Mouse (Mus musculus): ENCODE measurements around the gene Kif1b. TPM values are rescaled to one million over a fixed set of nuclear protein-coding genes. Genes with fewer than 3 reads are reported as not detected.
"Not testable (repeated sequence)": the region's sequence is repeated elsewhere in the genome, so short reads cannot be mapped to it uniquely, and the experiment has no call there.

The Kif1b gene
- polyA plus RNA-seq, 1 experiment from 2014 or later: 90.9 TPM

DNA sequence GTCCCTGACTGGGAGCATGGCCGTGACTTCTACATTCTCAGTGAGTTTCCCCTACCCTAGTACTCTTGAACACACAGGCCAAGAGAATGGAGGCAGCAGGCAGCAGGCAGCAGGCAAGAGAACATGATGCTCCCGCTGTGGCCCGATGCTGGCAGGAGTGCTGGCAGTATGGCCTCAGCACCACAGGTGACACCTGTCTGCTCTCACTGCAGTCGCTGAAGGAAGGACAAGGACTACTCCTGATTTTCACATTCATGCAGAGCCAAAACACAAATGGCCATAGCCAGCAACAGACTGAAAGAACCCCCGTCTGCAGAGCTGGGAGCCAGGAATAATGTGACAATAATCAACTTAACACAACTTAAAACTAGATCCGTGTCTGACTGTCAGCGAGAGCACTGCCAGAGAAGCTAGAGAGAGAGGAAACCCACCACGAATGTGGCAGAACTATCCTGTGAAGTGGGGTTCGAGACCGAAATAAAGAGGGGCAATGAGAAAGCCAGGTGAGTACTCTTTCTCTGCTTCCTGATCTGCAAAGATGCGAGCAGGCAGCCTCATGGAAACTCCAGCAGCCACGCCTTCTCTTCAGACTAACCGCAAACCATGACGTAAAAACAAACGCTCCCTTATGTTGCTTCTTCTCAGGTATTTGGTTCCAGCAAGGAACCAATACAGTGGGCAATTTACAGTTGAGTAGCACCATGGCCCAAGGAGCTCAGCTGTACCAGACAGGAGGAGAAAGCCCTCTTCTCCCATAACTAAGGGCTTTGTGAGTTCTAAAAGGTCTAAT is 50.8 kb downstream of the Kif1b start:
- 86% methylated on average over 15 of the region's 15 CpGs for WGBS
- H3K4me1 ChIP-seq (replicated peaks): peaks cover 27% of the 10 kb centered on the region
- H3K27me3 ChIP-seq (ENCODE audit: insufficient read depth, poor library complexity, severe bottlenecking): no peaks in the 10 kb centered on the region
- peaks cover 76% of the 10 kb centered on the region for H3K36me3 ChIP-seq
- no peak for DNase-seq (ENCODE audit: low spot score)
- peak overlapping the region; percentile 88 for H3K27ac ChIP-seq
- no peak overlapping the region for H3K4me3 ChIP-seq
- no peaks in the 10 kb centered on the region for H3K9me3 ChIP-seq

DNA sequence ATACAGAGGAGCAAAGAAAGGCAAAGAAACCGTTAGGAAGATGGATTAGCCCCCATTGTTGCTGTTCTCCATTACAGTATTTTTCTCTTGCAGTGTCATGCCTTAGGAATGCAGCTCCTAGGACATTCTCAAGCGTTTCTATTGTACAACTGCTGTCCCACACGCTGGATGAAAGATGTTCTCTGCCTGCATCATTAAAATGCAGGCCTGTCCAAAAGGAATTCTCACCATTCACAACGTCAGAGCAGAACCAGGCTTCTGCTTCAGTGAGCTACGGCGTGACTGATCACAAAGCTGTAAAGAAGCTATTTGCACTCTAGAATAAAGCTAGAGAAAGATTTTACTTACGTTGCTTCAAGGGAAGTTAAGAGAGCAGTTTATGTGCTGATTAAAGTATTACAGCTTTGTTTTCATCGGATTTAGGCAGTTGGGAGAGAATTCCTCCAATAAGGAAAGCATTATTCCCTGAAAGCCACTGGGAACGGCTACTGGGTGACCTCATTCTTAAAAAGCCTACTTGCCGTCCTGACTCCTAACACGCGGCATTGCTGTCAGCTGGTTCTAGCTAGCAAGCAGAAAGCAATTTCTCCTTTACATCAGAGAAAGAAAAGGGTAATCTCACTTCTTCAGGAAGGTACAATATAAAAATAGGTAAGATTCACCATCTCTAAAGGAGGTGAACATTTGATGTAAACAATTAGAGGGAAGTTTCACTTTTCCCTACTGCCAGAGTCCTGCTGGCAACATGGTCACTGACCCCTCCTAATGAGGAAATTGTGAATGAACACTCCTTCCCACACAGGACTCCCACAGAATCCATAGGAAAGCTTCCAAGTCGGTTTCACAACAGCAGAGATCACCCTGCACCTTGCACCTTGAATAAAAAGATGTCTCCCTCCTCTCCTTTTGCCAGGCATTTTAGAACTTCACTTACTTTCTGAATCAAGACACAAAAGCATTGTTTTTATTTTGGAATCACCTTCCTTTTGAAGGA is 51.9 kb downstream of the Kif1b start:
- Histone ChIP-seq H3K4me1 (replicated peaks) (peaks cover 27% of the 10 kb centered on the region), H3K27ac (peak overlapping the region; percentile 88), H3K36me3 (peaks cover 76% of the 10 kb centered on the region), H3K9me3 (no peaks in the 10 kb centered on the region), H3K27me3 (ENCODE audit: insufficient read depth, poor library complexity, severe bottlenecking) (no peaks in the 10 kb centered on the region), H3K4me3 (peak overlapping the region; percentile 30)
- WGBS: 34% methylated on average over 13 of the region's 13 CpGs
- peak; percentile 38 for DNase-seq (ENCODE audit: low spot score)

DNA sequence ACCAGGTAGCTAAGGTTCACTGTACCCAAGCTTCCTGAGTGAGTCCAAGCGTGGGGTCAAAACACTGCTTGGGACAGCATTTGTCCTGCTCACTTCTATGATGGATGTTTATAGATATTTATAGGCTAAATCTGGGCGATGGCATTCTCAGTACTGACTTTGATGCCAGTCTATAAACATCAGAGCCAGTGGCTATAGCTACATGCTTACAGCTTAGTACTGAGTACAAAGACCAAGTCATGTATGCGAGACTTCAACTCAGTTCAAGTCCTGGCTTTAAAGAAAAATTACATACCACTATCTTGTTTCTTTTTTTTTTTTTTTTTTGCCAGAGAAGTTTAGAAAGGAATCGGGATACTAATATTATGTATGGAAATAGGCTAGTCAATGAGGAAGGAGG is 52.7 kb downstream of the Kif1b start:
- Histone ChIP-seq H3K4me3 (no peak overlapping the region), H3K36me3 (peaks cover 78% of the 10 kb centered on the region)

DNA sequence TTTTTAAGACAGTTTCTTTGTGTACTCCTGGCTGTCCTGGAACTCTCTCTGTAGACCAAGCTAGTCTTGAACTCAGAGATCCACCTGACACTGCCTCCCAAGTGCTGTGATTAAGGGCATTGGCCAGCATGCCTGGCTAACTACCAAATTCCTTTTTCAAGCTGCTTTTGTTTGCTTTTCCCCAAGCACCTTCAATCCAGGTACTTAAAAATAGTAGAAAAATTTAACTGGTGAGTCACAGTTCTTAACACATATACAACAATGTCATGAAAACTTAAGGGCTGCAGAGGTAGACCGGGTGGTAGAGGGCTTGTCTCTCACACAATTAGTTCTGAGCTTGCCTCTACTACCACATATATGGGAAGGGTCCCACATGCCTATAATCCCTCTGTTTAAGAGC is 58.2 kb downstream of the Kif1b start:
- Histone ChIP-seq H3K4me3 (no peak overlapping the region), H3K4me1 (replicated peaks) (peaks cover 28% of the 10 kb centered on the region), H3K27me3 (ENCODE audit: insufficient read depth, poor library complexity, severe bottlenecking) (no peaks in the 10 kb centered on the region), H3K36me3 (peaks cover 88% of the 10 kb centered on the region), H3K27ac (0 out of 2 replicates have a peak overlapping the region, but pooled peaks have one; percentile 20), H3K9me3 (no peaks in the 10 kb centered on the region)
- no peak for DNase-seq (ENCODE audit: low spot score)
- 97% methylated on average over 1 of the region's 1 CpGs for WGBS

More for the DNA sequence above, 52.7 kb downstream of the Kif1b start:
- peak overlapping the region; percentile 88 for H3K27ac ChIP-seq
- DNase-seq (ENCODE audit: low spot score): no peak
- H3K4me1 ChIP-seq (replicated peaks): peaks cover 27% of the 10 kb centered on the region
- H3K27me3 ChIP-seq (ENCODE audit: insufficient read depth, poor library complexity, severe bottlenecking): no peaks in the 10 kb centered on the region
- 66% methylated on average over 4 of the region's 4 CpGs for WGBS
- no peaks in the 10 kb centered on the region for H3K9me3 ChIP-seq

DNA sequence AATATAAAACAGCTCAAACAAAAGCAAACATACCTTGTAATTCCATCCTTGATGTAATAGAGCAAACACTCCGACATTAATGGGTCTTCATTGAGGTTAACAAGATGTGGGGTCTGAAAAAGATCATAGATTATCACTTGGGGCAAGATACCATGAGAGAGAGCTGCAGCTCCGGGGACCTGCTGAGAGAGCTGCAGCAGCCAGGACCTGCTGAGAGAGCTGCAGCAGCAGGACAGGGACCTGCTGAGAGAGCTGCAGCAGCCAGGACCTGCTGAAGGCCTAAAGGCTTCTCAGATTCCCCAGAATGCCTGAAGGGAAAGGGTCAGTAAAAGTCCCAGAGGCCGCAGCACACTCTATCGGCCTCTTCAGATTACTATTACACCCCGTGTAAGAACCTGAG is 59.7 kb downstream of the Kif1b start:
- H3K27me3 ChIP-seq (ENCODE audit: insufficient read depth, poor library complexity, severe bottlenecking): no peaks in the 10 kb centered on the region
- WGBS: 57% methylated on average over 5 of the region's 5 CpGs
- peak overlapping the region; percentile 85 for H3K27ac ChIP-seq
- H3K4me1 ChIP-seq (replicated peaks): peaks cover 27% of the 10 kb centered on the region
- no peak for DNase-seq (ENCODE audit: low spot score)
- H3K9me3 ChIP-seq: no peaks in the 10 kb centered on the region
- peaks cover 89% of the 10 kb centered on the region for H3K36me3 ChIP-seq
- H3K4me3 ChIP-seq: no peak overlapping the region

DNA sequence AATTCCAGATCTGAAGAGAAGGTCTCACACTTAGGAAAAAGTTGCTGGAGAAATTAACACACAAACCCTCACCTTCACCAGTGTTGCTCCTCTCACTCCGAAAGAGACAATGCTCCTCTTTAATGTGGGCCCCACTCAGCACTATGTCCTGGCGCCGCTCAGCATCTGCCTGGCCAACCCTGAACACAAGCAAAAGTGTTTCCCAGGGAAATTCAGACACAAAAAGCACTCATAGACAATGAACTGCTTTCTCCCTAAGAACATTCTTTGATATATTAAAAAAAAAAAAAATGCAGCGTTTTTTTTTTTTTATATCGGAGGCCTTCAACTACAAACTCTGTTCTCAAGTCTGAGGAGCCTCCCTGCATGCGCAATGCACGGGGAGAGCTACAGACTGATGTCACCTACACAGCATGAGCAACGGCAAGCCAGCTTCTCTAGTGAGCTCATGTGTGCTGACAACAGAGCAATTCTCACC is 60.3 kb downstream of the Kif1b start:
- Histone ChIP-seq H3K9me3 (no peaks in the 10 kb centered on the region), H3K36me3 (peaks cover 89% of the 10 kb centered on the region), H3K4me1 (replicated peaks) (peaks cover 27% of the 10 kb centered on the region), H3K27me3 (ENCODE audit: insufficient read depth, poor library complexity, severe bottlenecking) (no peaks in the 10 kb centered on the region), H3K4me3 (peak overlapping the region; percentile 13; the same call in 1 of the 2 replicates), H3K27ac (peak overlapping the region; percentile 85)
- DNase-seq (ENCODE audit: low spot score): peak; percentile 47
- 34% methylated on average over 8 of the region's 8 CpGs for WGBS

DNA sequence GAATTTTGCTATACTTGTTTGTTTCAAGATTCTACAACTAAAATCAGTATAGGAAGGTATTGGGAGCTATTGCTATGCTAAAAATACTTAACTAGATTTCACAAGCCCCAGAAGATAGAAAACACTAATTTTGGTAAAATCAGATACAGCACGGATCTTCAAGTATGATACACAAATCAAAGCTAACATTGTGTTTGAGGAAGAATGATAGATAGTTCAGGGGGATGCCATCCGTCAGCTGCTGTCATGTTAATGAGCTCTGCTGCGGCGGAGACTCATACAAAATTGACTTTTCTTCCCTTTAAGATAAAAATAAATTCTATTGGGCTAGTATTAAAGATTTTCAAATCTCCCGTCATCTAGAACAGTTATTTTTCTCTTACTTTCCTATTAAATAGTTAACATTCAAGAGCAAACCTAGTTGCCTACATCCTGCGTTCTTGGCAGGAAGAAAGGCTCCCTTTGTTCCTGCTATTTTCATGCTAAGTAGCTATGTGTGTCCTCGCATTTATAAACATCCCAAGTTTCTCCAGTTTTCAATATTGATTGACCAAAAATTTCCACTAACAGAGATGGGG is 60.8 kb downstream of the Kif1b start:
- H3K4me3 ChIP-seq: peak overlapping the region; percentile 13; the same call in 1 of the 2 replicates
- no peak for DNase-seq (ENCODE audit: low spot score)
- H3K27me3 ChIP-seq (ENCODE audit: insufficient read depth, poor library complexity, severe bottlenecking): no peaks in the 10 kb centered on the region
- H3K4me1 ChIP-seq (replicated peaks): peaks cover 27% of the 10 kb centered on the region
- peak overlapping the region; percentile 85 for H3K27ac ChIP-seq
- WGBS: 37% methylated on average over 7 of the region's 7 CpGs
- peaks cover 89% of the 10 kb centered on the region for H3K36me3 ChIP-seq
- no peaks in the 10 kb centered on the region for H3K9me3 ChIP-seq

DNA sequence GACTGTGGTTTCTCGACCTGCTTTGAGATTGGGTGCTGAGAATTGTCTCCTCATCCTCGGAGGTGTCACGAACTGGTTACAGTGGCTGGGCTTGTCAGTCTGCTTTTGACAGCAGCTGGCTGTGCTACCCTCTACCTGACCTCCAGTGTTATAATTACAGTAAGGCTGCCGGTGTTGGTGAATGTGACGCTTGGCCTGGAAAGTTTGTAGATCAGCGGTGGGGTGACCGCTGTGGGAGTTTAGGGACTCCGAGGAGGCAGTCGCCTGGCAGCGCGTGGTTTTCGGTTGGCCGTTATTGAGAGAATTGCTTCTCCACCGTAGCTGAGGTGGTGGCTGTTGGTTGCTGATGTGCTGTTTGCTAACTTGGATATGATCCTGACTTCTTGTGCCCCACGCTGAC is 70.5 kb downstream of the Kif1b start:
- H3K4me3 ChIP-seq: no peak overlapping the region
- H3K4me1 ChIP-seq (replicated peaks): no peaks in the 10 kb centered on the region
- H3K27me3 ChIP-seq (ENCODE audit: insufficient read depth, poor library complexity, severe bottlenecking): no peaks in the 10 kb centered on the region
- DNase-seq (ENCODE audit: low spot score): no peak
- WGBS: 97% methylated on average over 15 of the region's 15 CpGs
- no peak overlapping the region for H3K27ac ChIP-seq
- H3K9me3 ChIP-seq: no peaks in the 10 kb centered on the region
- peaks cover 90% of the 10 kb centered on the region for H3K36me3 ChIP-seq

DNA sequence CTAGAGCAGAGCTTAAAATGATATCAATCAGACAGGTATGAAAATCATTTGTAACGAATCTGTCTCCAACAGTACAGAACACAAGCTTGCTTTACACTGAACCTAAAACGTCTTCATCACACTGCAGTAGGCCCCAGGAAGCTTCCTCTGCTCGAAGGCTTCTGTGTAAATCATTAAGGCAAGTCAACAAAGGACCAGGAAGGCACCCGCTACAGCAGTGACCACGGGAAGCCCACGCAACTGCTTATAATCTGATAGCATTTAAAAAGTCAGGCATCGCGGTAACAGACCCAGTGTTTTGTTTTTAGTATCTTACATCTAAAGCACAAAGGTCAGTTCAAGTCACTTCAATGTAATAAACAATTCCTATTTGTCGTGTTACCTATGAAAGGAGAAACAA is 73.6 kb downstream of the Kif1b start:
- Histone ChIP-seq H3K27me3 (ENCODE audit: insufficient read depth, poor library complexity, severe bottlenecking) (no peaks in the 10 kb centered on the region), H3K4me3 (no peak overlapping the region), H3K36me3 (peaks cover 91% of the 10 kb centered on the region), H3K9me3 (no peaks in the 10 kb centered on the region), H3K4me1 (replicated peaks) (no peaks in the 10 kb centered on the region), H3K27ac (no peak overlapping the region)
- no peak for DNase-seq (ENCODE audit: low spot score)
- 76% methylated on average over 9 of the region's 9 CpGs for WGBS

DNA sequence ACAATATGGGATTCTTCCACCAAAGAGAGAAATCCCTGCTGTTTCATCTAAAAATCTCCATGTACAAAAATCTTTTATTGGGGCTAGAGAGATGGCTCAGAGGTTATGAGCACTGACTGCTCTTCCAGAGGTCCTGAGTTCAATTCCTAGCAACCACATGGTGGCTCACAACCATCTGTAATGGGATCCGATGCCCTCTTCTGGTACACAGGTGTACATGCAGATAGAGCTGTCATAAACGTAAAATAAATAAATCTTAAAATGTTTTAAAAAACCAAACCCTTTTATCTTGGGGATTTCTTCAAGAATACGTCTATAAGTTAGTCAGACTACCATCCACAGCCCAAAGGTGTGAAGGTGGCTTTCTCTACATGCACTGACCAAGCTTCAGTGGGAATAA is 78.8 kb downstream of the Kif1b start:
- H3K4me3 ChIP-seq; H3K4me1 ChIP-seq (replicated peaks); H3K9me3 ChIP-seq; DNase-seq (ENCODE audit: low spot score); H3K27me3 ChIP-seq (ENCODE audit: insufficient read depth, poor library complexity, severe bottlenecking); H3K27ac ChIP-seq: not testable (repeated sequence)
- 93% methylated on average over 3 of the region's 3 CpGs for WGBS
- peaks cover 81% of the 10 kb centered on the region for H3K36me3 ChIP-seq

DNA sequence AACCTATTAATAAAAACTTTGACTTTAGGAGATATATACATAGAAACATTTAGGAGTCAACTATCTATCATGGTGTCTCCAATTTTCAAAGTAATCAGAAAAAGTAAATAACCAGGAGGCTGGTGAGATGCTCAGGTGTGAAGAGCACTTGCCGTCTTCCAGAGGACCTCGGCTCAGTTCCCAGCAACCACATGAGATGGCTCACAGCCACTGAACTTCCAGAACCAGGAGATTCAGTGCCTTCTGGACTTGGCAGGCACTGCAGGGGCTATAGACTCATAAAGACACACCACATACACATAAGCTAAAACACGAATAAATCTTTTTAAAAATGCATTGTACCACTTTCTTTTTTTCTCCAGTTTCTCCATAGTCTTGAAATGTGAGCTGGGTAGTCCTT is 79.2 kb downstream of the Kif1b start:
- H3K4me1 ChIP-seq (replicated peaks): no peaks in the 10 kb centered on the region
- peaks cover 7% of the 10 kb centered on the region; the same call in 1 of the 2 replicates for H3K9me3 ChIP-seq
- no peak overlapping the region for H3K27ac ChIP-seq
- WGBS: 93% methylated on average over 3 of the region's 3 CpGs
- H3K36me3 ChIP-seq: peaks cover 84% of the 10 kb centered on the region
- no peaks in the 10 kb centered on the region for H3K27me3 ChIP-seq (ENCODE audit: insufficient read depth, poor library complexity, severe bottlenecking)
- no peak overlapping the region for H3K4me3 ChIP-seq
- DNase-seq (ENCODE audit: low spot score): no peak

DNA sequence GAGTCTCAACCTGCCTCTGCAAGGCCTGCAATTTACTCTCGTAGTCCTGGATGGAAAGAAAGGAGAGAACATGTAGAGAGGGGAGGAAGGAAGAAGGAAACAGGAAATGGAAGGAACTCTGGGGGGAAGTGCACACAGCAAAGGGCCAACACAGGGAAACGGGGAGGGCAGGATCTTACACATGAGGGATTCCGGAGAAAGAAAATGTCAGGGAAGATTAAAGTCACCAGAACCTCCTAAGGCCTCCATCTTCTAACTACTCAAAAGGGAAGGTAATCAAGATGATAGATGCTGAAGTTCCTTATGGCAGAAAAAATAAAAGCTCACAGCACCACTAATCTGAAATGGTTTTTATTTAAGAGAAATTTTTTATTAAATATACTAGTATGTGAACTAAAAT is 81.2 kb downstream of the Kif1b start:
- no peak overlapping the region for H3K4me3 ChIP-seq
- H3K27ac ChIP-seq: no peak overlapping the region
- H3K36me3 ChIP-seq: peaks cover 89% of the 10 kb centered on the region
- peaks cover 7% of the 10 kb centered on the region; the same call in 1 of the 2 replicates for H3K9me3 ChIP-seq
- DNase-seq (ENCODE audit: low spot score): no peak
- 82% methylated on average over 3 of the region's 3 CpGs for WGBS
- H3K27me3 ChIP-seq (ENCODE audit: insufficient read depth, poor library complexity, severe bottlenecking): no peaks in the 10 kb centered on the region
- no peaks in the 10 kb centered on the region for H3K4me1 ChIP-seq (replicated peaks)
